Mouse (Mus musculus) heart, embryonic 11.5 days (tissue): ENCODE results near the gene Nln. TPM values are rescaled to one million over a fixed set of nuclear protein-coding genes. Genes with fewer than 3 reads are reported as not detected.

Experiments
- ATAC-seq: fragments of 200-750 bp; cut with Nextera tagmentation; replicated peaks from 2 replicates; pipeline ENCODE4 v1.8.0; 2017; ENCODE audit warnings: moderate library complexity; ENCODE audit not compliant: insufficient number of reproducible peaks, low FRiP score, low TSS enrichment
- H3K27ac ChIP-seq: fragments of 300-500 bp; sonication (generic); 2 replicates; pipeline ENCODE4 v1.5.1; 2014; ENCODE audit warnings: mild to moderate bottlenecking, low read depth, low read length
- H3K27me3 ChIP-seq: fragments of 300-500 bp; sonication (generic); 2 replicates; pipeline ENCODE4 v1.6.1; 2014; ENCODE audit warnings: mild to moderate bottlenecking, low read length, mixed read lengths; ENCODE audit not compliant: control insufficient read depth, insufficient read depth
- H3K36me3 ChIP-seq: fragments of 300-500 bp; sonication (generic); 2 replicates; pipeline ENCODE4 v1.6.1; 2014; ENCODE audit warnings: mild to moderate bottlenecking, low read length, moderate library complexity, mixed read lengths; ENCODE audit not compliant: control insufficient read depth, insufficient read depth
- H3K4me1 ChIP-seq: fragments of 300-500 bp; sonication (generic); 2 replicates; pipeline ENCODE4 v1.6.1; 2014; ENCODE audit warnings: low read length; ENCODE audit not compliant: control insufficient read depth, insufficient read depth
- H3K4me2 ChIP-seq: fragments of 300-500 bp; sonication (generic); 2 replicates; pipeline ENCODE4 v1.6.1; 2014; ENCODE audit warnings: mild to moderate bottlenecking, moderate library complexity
- H3K4me3 ChIP-seq: fragments of 300-500 bp; sonication (generic); 2 replicates; pipeline ENCODE4 v1.5.1; 2014; ENCODE audit warnings: low read depth, low read length
- H3K9ac ChIP-seq: fragments of 300-500 bp; sonication (generic); 2 replicates; pipeline ENCODE4 v1.6.1; 2014; ENCODE audit warnings: mild to moderate bottlenecking, low read depth, low read length, moderate library complexity
- H3K9me3 ChIP-seq: fragments of 300-500 bp; sonication (generic); replicated peaks from 2 replicates; pipeline ENCODE4 v1.6.1; 2016; ENCODE audit warnings: low read length; ENCODE audit not compliant: control insufficient read depth
- WGBS: fragments of 180-500 bp; shearing (Covaris S2); extraction: QIAGEN DNeasy Blood & Tissue Kit; methylation state at CpG from one replicate; pipeline ENCODE4 v1.1.7; 2014; ENCODE audit not compliant: insufficient replicate concordance; 5-methylcytosine and 5-hydroxymethylcytosine counted together
- polyA plus RNA-seq: library from polyadenylated mRNA; unstranded; fragments of >200 nt; fragmentation: Nextera tagmentation; extraction: Ambion mirVana; gene quantifications from 2 replicates; pipeline ENCODE4 v1.2.1, GENCODE M21; 2014

The Nln gene
- polyA plus RNA-seq, 1 experiment from 2014 or later, result 25.2 TPM

GRCm38 (mm10) chr13:104012214-104012833 lies 97.1 kb downstream of the Nln start:
- no peak overlapping the region for H3K4me3 ChIP-seq
- H3K36me3 ChIP-seq, result no peaks in the 10 kb centered on the region
- H3K4me2 ChIP-seq, result no peak overlapping the region
- 0 out of 2 replicates have a peak, but pooled peaks cover 3% of the 10 kb centered on the region for H3K4me1 ChIP-seq
- no peaks in the 10 kb centered on the region for H3K9me3 ChIP-seq
- H3K9ac ChIP-seq, result no peak overlapping the region
- no peak for ATAC-seq
- no peaks in the 10 kb centered on the region for H3K27me3 ChIP-seq
- 82% methylated on average over 11 of the region's 11 CpGs for WGBS
- no peak overlapping the region for H3K27ac ChIP-seq

DNA sequence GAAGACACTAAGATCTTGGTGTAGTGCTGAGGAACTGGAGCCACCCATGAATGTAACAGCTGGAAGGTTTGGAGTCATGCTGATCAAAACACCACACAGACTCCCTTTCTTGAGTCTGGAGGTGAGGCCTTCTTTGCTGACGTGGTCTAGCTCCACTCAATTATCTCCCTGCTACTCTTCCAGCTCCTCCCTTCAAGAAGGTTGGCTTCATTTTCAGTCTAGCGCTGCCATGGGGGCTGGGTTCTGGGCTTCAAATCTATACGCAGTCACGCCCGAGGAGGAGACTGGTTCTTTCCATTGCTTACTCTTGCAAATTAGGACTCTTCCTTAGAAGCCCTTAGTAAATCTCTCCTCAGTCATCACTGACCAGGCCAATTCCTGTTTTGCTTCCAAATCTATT lies 98.1 kb downstream of the Nln start:
- no peak for ATAC-seq
- Histone ChIP-seq H3K4me2 (no peak overlapping the region), H3K9me3 (no peaks in the 10 kb centered on the region), H3K4me1 (0 out of 2 replicates have a peak, but pooled peaks cover 3% of the 10 kb centered on the region), H3K9ac (no peak overlapping the region), H3K36me3 (no peaks in the 10 kb centered on the region), H3K27ac (no peak overlapping the region), H3K27me3 (no peaks in the 10 kb centered on the region), H3K4me3 (no peak overlapping the region)
- WGBS, result 82% methylated on average over 5 of the region's 5 CpGs

GRCm38 (mm10) chr13:104005231-104005845 lies 104.1 kb downstream of the Nln start:
- Histone ChIP-seq H3K4me3 (no peak overlapping the region), H3K9me3 (no peaks in the 10 kb centered on the region), H3K4me1 (no peaks in the 10 kb centered on the region), H3K27ac (no peak overlapping the region), H3K27me3 (no peaks in the 10 kb centered on the region), H3K36me3 (no peaks in the 10 kb centered on the region), H3K4me2 (no peak overlapping the region), H3K9ac (no peak overlapping the region)
- 86% methylated on average over 6 of the region's 6 CpGs for WGBS
- no peak for ATAC-seq

DNA sequence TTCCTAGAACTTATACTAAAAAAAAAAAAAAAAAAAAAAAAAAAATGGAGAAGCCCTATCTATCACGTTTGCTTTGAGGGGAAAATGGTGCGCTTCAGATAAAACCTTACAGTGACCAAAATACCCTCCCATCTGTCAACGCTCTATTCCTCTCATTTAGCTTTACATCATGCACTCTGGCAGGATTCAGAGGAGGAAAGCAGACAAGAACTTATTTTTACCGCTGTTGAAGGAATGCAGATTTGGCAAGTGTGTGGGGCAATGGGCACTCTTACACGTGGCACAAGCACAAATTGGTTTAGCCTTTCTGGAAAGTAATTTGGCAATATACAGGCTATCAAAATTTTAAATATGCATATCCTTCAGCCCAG lies 115.3 kb downstream of the Nln start:
- H3K4me2 ChIP-seq, result no peak overlapping the region
- ATAC-seq, result no peak

GRCm38 (mm10) chr13:103993142-103994084 lies 116.0 kb downstream of the Nln start:
- H3K9me3 ChIP-seq, result no peaks in the 10 kb centered on the region; the same call in 1 of the 2 replicates
- H3K27me3 ChIP-seq, result no peaks in the 10 kb centered on the region
- H3K36me3 ChIP-seq, result no peaks in the 10 kb centered on the region
- no peaks in the 10 kb centered on the region for H3K4me1 ChIP-seq
- WGBS, result 71% methylated on average over 8 of the region's 8 CpGs
- H3K9ac ChIP-seq, result no peak overlapping the region
- H3K4me2 ChIP-seq, result no peak overlapping the region
- H3K27ac ChIP-seq, result no peak overlapping the region
- no peak for ATAC-seq
- no peak overlapping the region for H3K4me3 ChIP-seq

More for the DNA sequence above, 115.3 kb downstream of the Nln start:
- H3K9me3 ChIP-seq, result no peaks in the 10 kb centered on the region; the same call in 1 of the 2 replicates
- no peaks in the 10 kb centered on the region for H3K4me1 ChIP-seq
- H3K27ac ChIP-seq, result no peak overlapping the region
- 41% methylated on average over 5 of the region's 5 CpGs for WGBS
- no peaks in the 10 kb centered on the region for H3K36me3 ChIP-seq
- no peak overlapping the region for H3K9ac ChIP-seq
- no peaks in the 10 kb centered on the region for H3K27me3 ChIP-seq
- H3K4me3 ChIP-seq, result no peak overlapping the region

GRCm38 (mm10) chr13:103986660-103987059 lies 122.8 kb downstream of the Nln start:
- no peak overlapping the region for H3K27ac ChIP-seq
- ATAC-seq, result no peak

DNA sequence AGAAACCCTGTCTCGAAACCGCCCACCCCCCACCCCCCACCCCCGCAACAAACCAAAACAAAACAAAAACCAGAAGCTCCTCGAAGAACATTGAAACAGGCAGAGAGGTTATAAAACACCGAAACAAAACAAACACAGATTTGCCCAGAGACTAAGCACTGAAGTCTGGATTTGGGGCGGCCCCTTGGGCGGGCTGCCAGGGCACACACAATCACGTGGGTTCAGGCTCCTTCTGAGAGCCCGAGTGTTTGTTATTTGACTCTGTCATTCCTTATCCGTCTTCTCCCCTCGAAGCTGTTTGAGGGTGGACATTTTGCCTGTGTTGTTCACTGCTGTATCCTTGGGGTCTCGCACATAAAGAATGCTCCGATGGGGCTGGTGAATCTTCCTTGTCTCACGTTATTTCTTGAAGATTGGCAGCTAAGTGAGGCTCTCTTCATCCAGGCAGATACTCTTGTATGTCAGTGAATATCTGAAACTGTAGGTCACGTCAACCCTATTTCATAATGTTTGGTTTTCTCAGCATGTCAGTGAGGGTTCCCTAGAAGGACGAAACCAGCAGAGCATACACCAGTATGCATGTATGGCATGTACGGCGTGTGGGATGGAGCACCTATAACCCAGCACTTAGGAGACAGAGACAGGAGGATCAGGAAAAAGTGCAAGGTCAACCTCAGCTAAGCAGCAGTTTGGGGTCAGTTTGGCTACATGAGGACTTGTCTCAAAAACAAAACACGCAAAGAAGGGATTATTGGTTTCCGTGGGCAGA lies 123.7 kb downstream of the Nln start:
- Histone ChIP-seq H3K4me3 (no peak overlapping the region), H3K9me3 (peaks cover 2% of the 10 kb centered on the region), H3K27ac (no peak overlapping the region), H3K9ac (no peak overlapping the region), H3K36me3 (no peaks in the 10 kb centered on the region), H3K4me2 (no peak overlapping the region), H3K27me3 (no peaks in the 10 kb centered on the region), H3K4me1 (no peaks in the 10 kb centered on the region)
- 76% methylated on average over 20 of the region's 20 CpGs for WGBS
- no peak for ATAC-seq

More at GRCm38 (mm10) chr13:103986660-103987059, 122.8 kb downstream of the Nln start:
- 75% methylated on average over 4 of the region's 4 CpGs for WGBS
- Histone ChIP-seq H3K4me2 (no peak overlapping the region), H3K4me3 (no peak overlapping the region), H3K36me3 (no peaks in the 10 kb centered on the region), H3K9me3 (peaks cover 2% of the 10 kb centered on the region), H3K27me3 (no peaks in the 10 kb centered on the region), H3K4me1 (no peaks in the 10 kb centered on the region), H3K9ac (no peak overlapping the region)

DNA sequence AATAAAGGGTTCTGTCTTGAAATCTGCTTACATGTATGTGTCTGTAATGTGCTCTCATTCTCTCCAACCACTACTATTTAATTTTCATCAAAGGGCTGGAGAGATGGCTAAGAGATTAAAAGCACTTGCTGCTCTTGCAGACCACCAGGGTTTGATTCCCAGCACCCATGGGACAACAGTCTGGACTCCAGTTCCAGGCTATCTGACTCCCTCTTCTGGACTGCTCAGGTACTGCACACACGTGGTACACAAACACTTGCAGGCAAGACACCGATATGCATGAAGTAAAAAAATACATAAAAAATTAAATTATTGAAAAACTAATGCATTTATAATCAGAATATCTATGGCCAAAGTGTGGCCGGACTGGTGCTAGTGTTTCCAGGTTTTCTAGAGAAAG lies 127.0 kb downstream of the Nln start:
- 93% methylated on average over 3 of the region's 3 CpGs for WGBS
- no peak overlapping the region for H3K4me3 ChIP-seq
- H3K4me1 ChIP-seq, result peaks cover 11% of the 10 kb centered on the region
- peaks cover 2% of the 10 kb centered on the region; the same call in 1 of the 2 replicates for H3K9me3 ChIP-seq
- no peak overlapping the region for H3K4me2 ChIP-seq
- ATAC-seq, result no peak
- H3K27me3 ChIP-seq, result no peaks in the 10 kb centered on the region
- H3K36me3 ChIP-seq, result no peaks in the 10 kb centered on the region
- no peak overlapping the region for H3K27ac ChIP-seq
- no peak overlapping the region for H3K9ac ChIP-seq
